Comparison of ENCODE assay signal across 20 mouse cellular contexts in genomic region chr7:136846086-136846620, GRCm38 (mm10). TPM values are rescaled to one million over a fixed set of nuclear protein-coding genes. Genes with fewer than 3 reads are reported as not detected.
DNase-seq lines count a peak whose midpoint lies in the region; ATAC-seq and TF ChIP-seq lines count a peak whose summit lies in the region.
"Had no signal": no experiment of that assay in that cellular context is flagged by ENCODE, and none has a peak within 500 bp of the region (broad histone marks: within the 10 kb centered on the region; RNA-seq: fewer than 3 reads in every experiment).

No protein-coding gene starts in this region.

- H3K27me3 ChIP-seq in liver, adult 2 months (ENCODE audit: control insufficient read depth, insufficient read depth, low read length) = no peaks in the 10 kb centered on the region
- H3K27me3 ChIP-seq in liver, postnatal 0 days (ENCODE audit: insufficient read depth, low read length) = no peaks in the 10 kb centered on the region
- 0 out of 2 replicates have a peak, but pooled peaks cover 5% of the 10 kb centered on the region for H3K27me3 ChIP-seq in forebrain, embryonic 14.5 days (replicated peaks; ENCODE audit: control insufficient read depth, insufficient read depth, low read length)

- TF ChIP-seq EP300 in liver, postnatal 0 days (IDR thresholded peaks at IDR 0.05; ENCODE audit: low read depth) = no peak

- TF ChIP-seq CTCF in liver, adult 2 months (IDR thresholded peaks at IDR 0.05; ENCODE audit: low read depth, low read length) = no peak
- TF ChIP-seq CTCF in liver, postnatal 0 days (IDR thresholded peaks at IDR 0.05; ENCODE audit: low read depth) = no peak

- no peaks in the 10 kb centered on the region for H3K4me1 ChIP-seq in liver, adult 2 months (ENCODE audit: control insufficient read depth, insufficient read depth, low read length)
- no peaks in the 10 kb centered on the region for H3K4me1 ChIP-seq in liver, postnatal 0 days (ENCODE audit: insufficient read depth)
- peaks cover 27% of the 10 kb centered on the region for H3K4me1 ChIP-seq in forebrain, embryonic 14.5 days (ENCODE audit: control insufficient read depth, insufficient read depth, low read length)

- H3K79me2 ChIP-seq in liver, adult 2 months (ENCODE audit: control insufficient read depth, insufficient read depth, low read length) = no peaks in the 10 kb centered on the region

- peak; percentile 64 for DNase-seq in heart, adult 11 months
- no peak for DNase-seq in heart, adult 9 months (ENCODE audit: low spot score in 2 of 2)
- DNase-seq in liver, adult 2 months (ENCODE audit: extremely low read depth, low read depth, low spot score) = peak; percentile 51
- DNase-seq in liver, postnatal 0 days = no peak
- peak; percentile 76 for DNase-seq in R1 (ENCODE audit: low read depth, low spot score)
- DNase-seq in forebrain, embryonic 14.5 days (ENCODE audit: low spot score) = no peak
- DNase-seq in cerebellum, postnatal 10 days = no peak
- DNase-seq in kidney, postnatal 36 days = no peak
- DNase-seq: adrenal gland, postnatal 25 days; cerebellum, adult 9-10 months; heart, postnatal 14 days; kidney, adult 11 months; left cerebral cortex, postnatal 4 days; liver; right cerebral cortex, postnatal 14 days had no signal

- no peak overlapping the region for H3K9ac ChIP-seq in liver, adult 2 months (ENCODE audit: low read depth, low read length)
- H3K9ac ChIP-seq in liver, postnatal 0 days (replicated peaks) = no peak overlapping the region
- H3K9ac ChIP-seq in forebrain, embryonic 14.5 days (ENCODE audit: low read length) = no peak overlapping the region

- no peaks in the 10 kb centered on the region for H3K36me3 ChIP-seq in liver, adult 2 months (ENCODE audit: control insufficient read depth, insufficient read depth, low read length)
- no peaks in the 10 kb centered on the region for H3K36me3 ChIP-seq in liver, postnatal 0 days (replicated peaks; ENCODE audit: insufficient read depth, low read length)
- H3K36me3 ChIP-seq in forebrain, embryonic 14.5 days (ENCODE audit: control insufficient read depth, insufficient read depth, low read length) = no peaks in the 10 kb centered on the region

- ATAC-seq in liver, postnatal 0 days = no peak
- no peak for ATAC-seq in forebrain, embryonic 14.5 days
- ATAC-seq: lung, postnatal 0 days had no signal

- 73% methylated on average over 10 of the region's 10 CpGs for WGBS in liver, adult 2 months
- 71% methylated on average over 10 of the region's 10 CpGs for WGBS in liver, postnatal 0 days (ENCODE audit: insufficient replicate concordance)
- 25% methylated on average over 10 of the region's 10 CpGs for WGBS in forebrain, embryonic 14.5 days

- H3K4me3 ChIP-seq in liver, adult 2 months (ENCODE audit: insufficient read depth, low read depth, low read length) = no peak overlapping the region
- no peak overlapping the region for H3K4me3 ChIP-seq in liver, postnatal 0 days (ENCODE audit: low read depth, low read length)
- H3K4me3 ChIP-seq in forebrain, embryonic 14.5 days (ENCODE audit: low read depth, low read length) = no peak overlapping the region

- no peak overlapping the region for H3K27ac ChIP-seq in liver, adult 2 months (replicated peaks; ENCODE audit: insufficient read depth, low read depth, low read length)
- H3K27ac ChIP-seq in liver, postnatal 0 days (ENCODE audit: low read depth) = no peak overlapping the region
- no peak overlapping the region for H3K27ac ChIP-seq in forebrain, embryonic 14.5 days (ENCODE audit: low read depth, low read length)
- H3K27ac ChIP-seq: macrophage; stomach, postnatal 0 days had no signal

- no peak for TF ChIP-seq POLR2A in liver, adult 2 months (IDR thresholded peaks at IDR 0.05; ENCODE audit: extremely low read depth, insufficient read depth, low read length)

- H3K9me3 ChIP-seq in liver, postnatal 0 days (ENCODE audit: low read length) = no peaks in the 10 kb centered on the region
- H3K9me3 ChIP-seq in forebrain, embryonic 14.5 days (replicated peaks; ENCODE audit: control insufficient read depth, low read length) = no peaks in the 10 kb centered on the region

- H3K4me2 ChIP-seq in liver, postnatal 0 days (ENCODE audit: low read depth, low read length) = no peak overlapping the region
- peak overlapping the region; percentile 21; the same call in 1 of the 2 replicates for H3K4me2 ChIP-seq in forebrain, embryonic 14.5 days (ENCODE audit: low read length)
- H3K4me2 ChIP-seq: heart, embryonic 11.5 days had no signal

RNA-seq across cellular contexts. Expression of gene Mgmt, which starts 48.3 kb away (rescaled TPM):
- total RNA-seq in liver, adult 2 months (2014; rRNA removed) = 9.1 and 12.8 TPM in 2 replicates
- 10.9 and 12.7 TPM in 2 replicates for polyA plus RNA-seq in liver, adult 2 months (2012; rRNA removed)
- 2.6 and 3.0 TPM in 2 replicates for polyA plus RNA-seq in liver, postnatal 0 days (2015; fragmentation: Nextera tagmentation; extraction: Ambion mirVana)
- 1.5 and 1.6 TPM in 2 replicates for polyA plus RNA-seq in forebrain, embryonic 14.5 days (2014; fragmentation: Nextera tagmentation; extraction: Ambion mirVana)
- total RNA-seq: monocyte, adult 5-6 weeks had no signal

Comparison
In these comparisons a context has a peak if more than half of its experiments do, and no peak if none do; other contexts are left out.
1. DNase-seq: peak in heart, adult 11 months (single experiment), liver, adult 2 months (single experiment) and R1 (single experiment); none in heart, adult 9 months (0 of 2), liver, postnatal 0 days (single experiment), forebrain, embryonic 14.5 days (single experiment), cerebellum, postnatal 10 days (0 of 2) and kidney, postnatal 36 days (0 of 2).